Comparison of ENCODE assay signal across 30 mouse cellular contexts in genomic region chr15:102502254-102502840, GRCm38 (mm10). TPM values are rescaled to one million over a fixed set of nuclear protein-coding genes. Genes with fewer than 3 reads are reported as not detected.
DNase-seq lines count a peak whose midpoint lies in the region; ATAC-seq lines count a peak whose summit lies in the region.
"Had no signal": no experiment of that assay in that cellular context is flagged by ENCODE, and none has a peak within 500 bp of the region (broad histone marks: within the 10 kb centered on the region; RNA-seq: fewer than 3 reads in every experiment).

No protein-coding gene starts in this region.

- H3K4me1 ChIP-seq in kidney, embryonic 15.5 days, result peaks cover 18% of the 10 kb centered on the region
- H3K4me1 ChIP-seq in midbrain, embryonic 11.5 days (ENCODE audit: control insufficient read depth, insufficient read depth, low read length), result no peaks in the 10 kb centered on the region
- no peaks in the 10 kb centered on the region for H3K4me1 ChIP-seq in midbrain, embryonic 16.5 days (ENCODE audit: control insufficient read depth, insufficient read depth, low read length)
- peaks cover 14% of the 10 kb centered on the region for H3K4me1 ChIP-seq in intestine, embryonic 16.5 days (ENCODE audit: control insufficient read depth, insufficient read depth, low read length)
- H3K4me1 ChIP-seq: forebrain, embryonic 15.5 days; midbrain, embryonic 12.5 days; neural tube, embryonic 12.5 days; stomach, embryonic 15.5 days had no signal

- H3K36me3 ChIP-seq in kidney, embryonic 15.5 days, result peaks cover 83% of the 10 kb centered on the region
- H3K36me3 ChIP-seq in midbrain, embryonic 11.5 days (ENCODE audit: control insufficient read depth, insufficient read depth, low read length), result peaks cover 40% of the 10 kb centered on the region
- peaks cover 51% of the 10 kb centered on the region for H3K36me3 ChIP-seq in midbrain, embryonic 16.5 days (ENCODE audit: control insufficient read depth, insufficient read depth, low read length)
- H3K36me3 ChIP-seq in intestine, embryonic 16.5 days (ENCODE audit: control insufficient read depth, insufficient read depth, low read length), result peaks cover 16% of the 10 kb centered on the region

- 0 out of 2 replicates have a peak, but pooled peaks have one; percentile 18 for ATAC-seq in kidney, embryonic 15.5 days (replicated peaks; ENCODE audit: low FRiP score)
- no peak for ATAC-seq in midbrain, embryonic 11.5 days (ENCODE audit: low FRiP score)
- ATAC-seq in midbrain, embryonic 16.5 days, result no peak
- ATAC-seq in intestine, embryonic 16.5 days, result peak; percentile 59
- ATAC-seq in megakaryocyte, adult 5-6 weeks (ENCODE audit: poor library complexity, severe bottlenecking), result no peak
- ATAC-seq: forebrain, embryonic 15.5 days; hindbrain, postnatal 0 days; liver, postnatal 0 days had no signal

- H3K27me3 ChIP-seq in kidney, embryonic 15.5 days, result no peaks in the 10 kb centered on the region
- no peaks in the 10 kb centered on the region for H3K27me3 ChIP-seq in midbrain, embryonic 11.5 days (ENCODE audit: control insufficient read depth, insufficient read depth, low read length)
- no peaks in the 10 kb centered on the region for H3K27me3 ChIP-seq in midbrain, embryonic 16.5 days (ENCODE audit: control insufficient read depth, insufficient read depth, low read depth, low read length)
- no peaks in the 10 kb centered on the region for H3K27me3 ChIP-seq in intestine, embryonic 16.5 days (replicated peaks; ENCODE audit: control insufficient read depth, insufficient read depth, low read length)
- H3K27me3 ChIP-seq: forebrain, embryonic 15.5 days; heart, embryonic 12.5 days; midbrain, embryonic 12.5 days; neural tube, embryonic 12.5 days; stomach, embryonic 15.5 days had no signal

- H3K4me2 ChIP-seq in kidney, embryonic 15.5 days, result no peak overlapping the region
- no peak overlapping the region for H3K4me2 ChIP-seq in midbrain, embryonic 11.5 days
- H3K4me2 ChIP-seq in midbrain, embryonic 16.5 days (ENCODE audit: low read length), result no peak overlapping the region
- no peak overlapping the region for H3K4me2 ChIP-seq in intestine, embryonic 16.5 days (ENCODE audit: low read depth, low read length)
- H3K4me2 ChIP-seq: forebrain, embryonic 15.5 days; heart, embryonic 12.5 days; midbrain, embryonic 12.5 days; neural tube, embryonic 12.5 days; stomach, embryonic 15.5 days had no signal

- no peak overlapping the region for H3K4me3 ChIP-seq in kidney, embryonic 15.5 days (replicated peaks)
- H3K4me3 ChIP-seq in midbrain, embryonic 11.5 days (ENCODE audit: low read depth, low read length), result no peak overlapping the region
- no peak overlapping the region for H3K4me3 ChIP-seq in midbrain, embryonic 16.5 days (ENCODE audit: low read depth, low read length)
- H3K4me3 ChIP-seq in intestine, embryonic 16.5 days (ENCODE audit: low read length), result no peak overlapping the region
- H3K4me3 ChIP-seq: embryonic facial prominence, embryonic 10.5 days; forebrain, embryonic 15.5 days; heart, embryonic 12.5 days; hindbrain, embryonic 10.5 days; midbrain, embryonic 12.5 days; neural tube, embryonic 12.5 days; stomach, embryonic 15.5 days had no signal

- 62% methylated on average over 9 of the region's 9 CpGs for WGBS in kidney, embryonic 15.5 days
- WGBS in midbrain, embryonic 11.5 days, result 82% methylated on average over 9 of the region's 9 CpGs
- WGBS in midbrain, embryonic 16.5 days, result 81% methylated on average over 9 of the region's 9 CpGs
- 59% methylated on average over 9 of the region's 9 CpGs for WGBS in intestine, embryonic 16.5 days

- H3K9me3 ChIP-seq in kidney, embryonic 15.5 days (replicated peaks), result no peaks in the 10 kb centered on the region
- no peaks in the 10 kb centered on the region for H3K9me3 ChIP-seq in midbrain, embryonic 11.5 days (ENCODE audit: control insufficient read depth, low read length)
- H3K9me3 ChIP-seq in midbrain, embryonic 16.5 days (replicated peaks; ENCODE audit: control insufficient read depth, low read length, poor library complexity, severe bottlenecking), result no peaks in the 10 kb centered on the region
- no peaks in the 10 kb centered on the region for H3K9me3 ChIP-seq in intestine, embryonic 16.5 days (ENCODE audit: control insufficient read depth, low read length)
- H3K9me3 ChIP-seq: embryonic facial prominence, embryonic 10.5 days; forebrain, embryonic 15.5 days; heart, embryonic 12.5 days; hindbrain, embryonic 10.5 days; midbrain, embryonic 12.5 days; neural tube, embryonic 12.5 days; stomach, embryonic 15.5 days had no signal

- H3K9ac ChIP-seq in kidney, embryonic 15.5 days, result no peak overlapping the region
- H3K9ac ChIP-seq in midbrain, embryonic 11.5 days (ENCODE audit: low read length), result no peak overlapping the region
- H3K9ac ChIP-seq in midbrain, embryonic 16.5 days (ENCODE audit: low read depth, low read length), result no peak overlapping the region
- H3K9ac ChIP-seq in intestine, embryonic 16.5 days (ENCODE audit: low read depth, low read length), result no peak overlapping the region
- H3K9ac ChIP-seq: forebrain, embryonic 15.5 days; heart, embryonic 12.5 days; liver, postnatal 0 days; midbrain, embryonic 12.5 days; neural tube, embryonic 12.5 days; stomach, embryonic 15.5 days had no signal

- H3K27ac ChIP-seq in kidney, embryonic 15.5 days, result no peak overlapping the region
- H3K27ac ChIP-seq in midbrain, embryonic 11.5 days (ENCODE audit: low read depth, low read length), result no peak overlapping the region
- no peak overlapping the region for H3K27ac ChIP-seq in midbrain, embryonic 16.5 days (ENCODE audit: low read length)
- peak overlapping the region; percentile 43 for H3K27ac ChIP-seq in intestine, embryonic 16.5 days (ENCODE audit: low read length)
- H3K27ac ChIP-seq: embryonic facial prominence, embryonic 10.5 days; forebrain, embryonic 15.5 days; hindbrain, embryonic 10.5 days; hindbrain, postnatal 0 days; midbrain, embryonic 12.5 days; neural tube, embryonic 12.5 days; stomach, embryonic 15.5 days had no signal

- no peak for DNase-seq in kidney, adult 11 months
- DNase-seq in midbrain, embryonic 11.5 days (ENCODE audit: low spot score, missing footprints), result peak; percentile 83
- peak; percentile 39 for DNase-seq in testis, postnatal 10 days (ENCODE audit: low spot score)
- no peak for DNase-seq in B cell, adult 2 months
- DNase-seq: adrenal gland, postnatal 14 days; cerebellum, postnatal 10 days; heart, postnatal 10 days; liver, postnatal 0 days; lung, postnatal 10 days; retina, postnatal 1 day; right cerebral cortex, postnatal 4 days; thymus, postnatal 14 days had no signal

RNA-seq across cellular contexts. Expression of gene Gm10337, which starts 1.2 kb away (rescaled TPM):
- polyA plus RNA-seq in kidney, embryonic 15.5 days (2015; fragmentation: Nextera tagmentation; extraction: Ambion mirVana), result 2.8 and 5.5 TPM in 2 replicates
- polyA plus RNA-seq in midbrain, embryonic 11.5 days (2014; fragmentation: Nextera tagmentation; extraction: Ambion mirVana), result 6.7 TPM in 1 of 2 replicates, not detected in the other
- 12.6 TPM in 1 of 2 replicates, not detected in the other for polyA plus RNA-seq in midbrain, embryonic 16.5 days (2015; fragmentation: Nextera tagmentation; extraction: Ambion mirVana)
- 5.5 TPM in 1 of 2 replicates, not detected in the other for polyA plus RNA-seq in intestine, embryonic 16.5 days (2015; fragmentation: Nextera tagmentation; extraction: Ambion mirVana)
- not detected in 2 replicates for total RNA-seq in megakaryocyte, adult 5-6 weeks (2015)
- not detected in 2 replicates for total RNA-seq in megakaryocyte, adult 5-6 weeks (2017)
- total RNA-seq: adrenal gland, postnatal 14 days; gastrocnemius, adult 8-10 months; granulocyte monocyte progenitor cell, adult 5-6 weeks; hindbrain, postnatal 0 days; layer of hippocampus, adult 8-10 months; left cerebral cortex, postnatal 25 days had no signal
- polyA plus RNA-seq: cortical plate, adult 2 months; heart, embryonic 12.5 days; limb, embryonic 14.5 days; liver, postnatal 0 days; neural tube, embryonic 12.5 days had no signal

RNA-seq across cellular contexts. Expression of gene Map3k12, which starts 14.5 kb away (rescaled TPM):
- 15.3 and 19.7 TPM in 2 replicates for polyA plus RNA-seq in kidney, embryonic 15.5 days (2015; fragmentation: Nextera tagmentation; extraction: Ambion mirVana)
- polyA plus RNA-seq in midbrain, embryonic 11.5 days (2014; fragmentation: Nextera tagmentation; extraction: Ambion mirVana), result 16.4 and 19.7 TPM in 2 replicates
- polyA plus RNA-seq in midbrain, embryonic 16.5 days (2015; fragmentation: Nextera tagmentation; extraction: Ambion mirVana), result 60.5 and 65.5 TPM in 2 replicates
- 9.2 TPM in 2 replicates for polyA plus RNA-seq in intestine, embryonic 16.5 days (2015; fragmentation: Nextera tagmentation; extraction: Ambion mirVana)
- 0.09 and 0.27 TPM in 2 replicates for total RNA-seq in megakaryocyte, adult 5-6 weeks (2015)
- total RNA-seq in megakaryocyte, adult 5-6 weeks (2017), result 0.33 and 0.85 TPM in 2 replicates

RNA-seq across cellular contexts. Expression of gene Tarbp2, which starts 15.6 kb away (rescaled TPM):
- polyA plus RNA-seq in kidney, embryonic 15.5 days (2015; fragmentation: Nextera tagmentation; extraction: Ambion mirVana), result 89.9 and 92.0 TPM in 2 replicates
- 91.2 and 96.6 TPM in 2 replicates for polyA plus RNA-seq in midbrain, embryonic 11.5 days (2014; fragmentation: Nextera tagmentation; extraction: Ambion mirVana)
- polyA plus RNA-seq in midbrain, embryonic 16.5 days (2015; fragmentation: Nextera tagmentation; extraction: Ambion mirVana), result 94.1 and 105 TPM in 2 replicates
- 91.3 and 105 TPM in 2 replicates for polyA plus RNA-seq in intestine, embryonic 16.5 days (2015; fragmentation: Nextera tagmentation; extraction: Ambion mirVana)
- 10.7 and 14.1 TPM in 2 replicates for total RNA-seq in megakaryocyte, adult 5-6 weeks (2015)
- 19.4 and 21.2 TPM in 2 replicates for total RNA-seq in megakaryocyte, adult 5-6 weeks (2017)

RNA-seq across cellular contexts. Expression of gene Npff, which starts 22.4 kb away (rescaled TPM):
- 2.4 and 3.4 TPM in 2 replicates for polyA plus RNA-seq in kidney, embryonic 15.5 days (2015; fragmentation: Nextera tagmentation; extraction: Ambion mirVana)
- polyA plus RNA-seq in midbrain, embryonic 11.5 days (2014; fragmentation: Nextera tagmentation; extraction: Ambion mirVana), result 0.98 and 1.9 TPM in 2 replicates
- polyA plus RNA-seq in midbrain, embryonic 16.5 days (2015; fragmentation: Nextera tagmentation; extraction: Ambion mirVana), result 1.4 and 2.2 TPM in 2 replicates
- 1.8 and 1.9 TPM in 2 replicates for polyA plus RNA-seq in intestine, embryonic 16.5 days (2015; fragmentation: Nextera tagmentation; extraction: Ambion mirVana)
- 2.8 and 5.0 TPM in 2 replicates for total RNA-seq in megakaryocyte, adult 5-6 weeks (2015)
- 0.81 TPM in 1 of 2 replicates, not detected in the other for total RNA-seq in megakaryocyte, adult 5-6 weeks (2017)

RNA-seq across cellular contexts. Expression of gene Pcbp2, which starts 32.0 kb away (rescaled TPM):
- 210 and 217 TPM in 2 replicates for polyA plus RNA-seq in kidney, embryonic 15.5 days (2015; fragmentation: Nextera tagmentation; extraction: Ambion mirVana)
- 234 and 255 TPM in 2 replicates for polyA plus RNA-seq in midbrain, embryonic 11.5 days (2014; fragmentation: Nextera tagmentation; extraction: Ambion mirVana)
- polyA plus RNA-seq in midbrain, embryonic 16.5 days (2015; fragmentation: Nextera tagmentation; extraction: Ambion mirVana), result 105 and 121 TPM in 2 replicates
- polyA plus RNA-seq in intestine, embryonic 16.5 days (2015; fragmentation: Nextera tagmentation; extraction: Ambion mirVana), result 138 and 152 TPM in 2 replicates
- total RNA-seq in megakaryocyte, adult 5-6 weeks (2015), result 705 and 801 TPM in 2 replicates
- total RNA-seq in megakaryocyte, adult 5-6 weeks (2017), result 156 and 205 TPM in 2 replicates

Comparison
In these comparisons a context has a peak if more than half of its experiments do, and no peak if none do; other contexts are left out.
1. ATAC-seq: peak in kidney, embryonic 15.5 days (single experiment) and intestine, embryonic 16.5 days (single experiment); none in midbrain, embryonic 11.5 days (single experiment), midbrain, embryonic 16.5 days (single experiment) and megakaryocyte, adult 5-6 weeks (single experiment).
2. DNase-seq: peak in midbrain, embryonic 11.5 days (single experiment) and testis, postnatal 10 days (single experiment); none in kidney, adult 11 months (single experiment) and B cell, adult 2 months (0 of 2).